Mouse (Mus musculus) liver, postnatal 0 days (tissue): ENCODE results near the gene Zcchc24. TPM values are rescaled to one million over a fixed set of nuclear protein-coding genes. Genes with fewer than 3 reads are reported as not detected.
A peak's percentile ranks its signal among the peaks of the same experiment; 100 is the strongest.

Source experiments
- ATAC-seq: fragments of 200-750 bp; cut with Nextera tagmentation; 2 replicates; pipeline ENCODE4 v1.8.0; 2017; ENCODE audit warnings: mild to moderate bottlenecking, moderate library complexity
- DNase-seq: peaks from one replicate; pipeline ENCODE4 v3.0.0-alpha.2; 2016
- H3K27ac ChIP-seq: fragments of 300-500 bp; sonication (generic); 2 replicates; pipeline ENCODE4 v1.5.1; 2014; ENCODE audit warnings: antibody characterized with exemption, moderate library complexity, mild to moderate bottlenecking, low read depth
- H3K27me3 ChIP-seq: fragments of 300-500 bp; sonication (generic); 2 replicates; pipeline ENCODE4 v1.6.1; 2014; ENCODE audit warnings: low read length, control low read depth, mixed read lengths; ENCODE audit not compliant: insufficient read depth
- H3K36me3 ChIP-seq: fragments of 300-500 bp; sonication (generic); replicated peaks from 2 replicates; pipeline ENCODE4 v1.6.1; 2014; ENCODE audit warnings: mild to moderate bottlenecking, control low read depth, low read length, moderate library complexity, mixed read lengths; ENCODE audit not compliant: insufficient read depth
- H3K4me1 ChIP-seq: fragments of 300-500 bp; sonication (generic); 2 replicates; pipeline ENCODE4 v1.6.1; 2014; ENCODE audit warnings: antibody characterized with exemption, mild to moderate bottlenecking, control low read depth; ENCODE audit not compliant: insufficient read depth
- H3K4me2 ChIP-seq: fragments of 300-500 bp; sonication (generic); 2 replicates; pipeline ENCODE4 v1.6.1; 2014; ENCODE audit warnings: low read depth, mild to moderate bottlenecking, low read length, moderate library complexity, mixed read lengths
- H3K4me3 ChIP-seq: fragments of 300-500 bp; sonication (generic); 2 replicates; pipeline ENCODE4 v1.5.1; 2014; ENCODE audit warnings: low read depth, low read length
- H3K9ac ChIP-seq: fragments of 300-500 bp; sonication (generic); replicated peaks from 2 replicates; pipeline ENCODE4 v1.6.1; 2014; ENCODE audit warnings: mild to moderate bottlenecking, moderate library complexity
- H3K9me3 ChIP-seq: fragments of 300-500 bp; sonication (generic); 2 replicates; pipeline ENCODE4 v1.6.1; 2016; ENCODE audit warnings: mild to moderate bottlenecking, control low read depth, low read length, mixed read lengths
- CTCF ChIP-seq: sonication (generic); IDR thresholded peaks from 2 replicates; pipeline ENCODE4 v1.5.1; 2016; ENCODE audit warnings: antibody characterized with exemption, low read depth
- EP300 ChIP-seq: IDR thresholded peaks from 2 replicates; pipeline ENCODE4 v1.6.1; 2016; ENCODE audit warnings: antibody characterized with exemption, low read depth, mild to moderate bottlenecking
- WGBS: fragments of 180-500 bp; shearing (Covaris S2); extraction: QIAGEN DNeasy Blood & Tissue Kit; methylation state at CpG from one replicate; pipeline ENCODE4 v1.1.7; 2014; ENCODE audit not compliant: insufficient replicate concordance; 5-methylcytosine and 5-hydroxymethylcytosine counted together
- polyA plus RNA-seq: library from polyadenylated mRNA; unstranded; fragments of >200 nt; fragmentation: Nextera tagmentation; extraction: Ambion mirVana; gene quantifications from 2 replicates; pipeline ENCODE4 v1.2.1, GENCODE M21; 2015

Gene Zcchc24
- polyA plus RNA-seq, 1 experiment from 2014 or later, result 13.8 TPM

GRCm38 (mm10) chr14:25769626-25770306 is 927 bp upstream of the Zcchc24 start:
- H3K4me2 ChIP-seq, result no peak overlapping the region

GRCm38 (mm10) chr14:25768261-25768893 is 462 bp downstream of the Zcchc24 start:
- no peaks in the 10 kb centered on the region for H3K27me3 ChIP-seq
- H3K4me3 ChIP-seq, result peak overlapping the region; percentile 75
- TF ChIP-seq CTCF (no peak), EP300 (no peak)
- peak overlapping the region; percentile 82 for H3K9ac ChIP-seq
- peak overlapping the region; percentile 93 for H3K27ac ChIP-seq
- under 1% methylated on average over 49 of the region's 50 CpGs for WGBS
- no peaks in the 10 kb centered on the region for H3K9me3 ChIP-seq
- DNase-seq (peak; percentile 56), ATAC-seq (peak; percentile 28)
- H3K36me3 ChIP-seq, result no peaks in the 10 kb centered on the region
- peaks cover 22% of the 10 kb centered on the region for H3K4me1 ChIP-seq
- peak overlapping the region; percentile 84 for H3K4me2 ChIP-seq

More at GRCm38 (mm10) chr14:25769626-25770306, 927 bp upstream of the Zcchc24 start:
- WGBS, result 36% methylated on average over 6 of the region's 8 CpGs
- no peaks in the 10 kb centered on the region for H3K27me3 ChIP-seq
- no peak overlapping the region for H3K27ac ChIP-seq
- ATAC-seq (no peak), DNase-seq (no peak)
- TF ChIP-seq CTCF (no peak), EP300 (no peak)
- H3K9me3 ChIP-seq, result no peaks in the 10 kb centered on the region
- no peak overlapping the region for H3K9ac ChIP-seq
- H3K4me3 ChIP-seq, result no peak overlapping the region
- peaks cover 33% of the 10 kb centered on the region for H3K4me1 ChIP-seq
- no peaks in the 10 kb centered on the region for H3K36me3 ChIP-seq

- peak overlapping the region; percentile 75 for H3K4me3 ChIP-seq
- WGBS, result 6% methylated on average over 6 of the region's 6 CpGs
- no peaks in the 10 kb centered on the region for H3K36me3 ChIP-seq
- peak overlapping the region; percentile 84 for H3K4me2 ChIP-seq
- H3K4me1 ChIP-seq, result peaks cover 20% of the 10 kb centered on the region
- peak; percentile 81 for ATAC-seq
- no peaks in the 10 kb centered on the region for H3K27me3 ChIP-seq
- peak overlapping the region; percentile 93 for H3K27ac ChIP-seq
- peak overlapping the region; percentile 82 for H3K9ac ChIP-seq
- no peaks in the 10 kb centered on the region for H3K9me3 ChIP-seq
- DNase-seq, result peak; percentile 65
- TF ChIP-seq EP300 (no peak), CTCF (no peak)
Measured at GRCm38 (mm10) chr14:25767725-25768203, 1.1 kb downstream of the Zcchc24 start.

GRCm38 (mm10) chr14:25766441-25766840 is 2.4 kb downstream of the Zcchc24 start:
- Histone ChIP-seq H3K4me2 (peak overlapping the region; percentile 84), H3K9me3 (no peaks in the 10 kb centered on the region), H3K27ac (peak overlapping the region; percentile 93; the same call in 1 of the 2 replicates), H3K36me3 (no peaks in the 10 kb centered on the region), H3K4me3 (peak overlapping the region; percentile 75), H3K4me1 (peaks cover 20% of the 10 kb centered on the region), H3K27me3 (no peaks in the 10 kb centered on the region), H3K9ac (peak overlapping the region; percentile 34; the same call in 1 of the 2 replicates)
- ATAC-seq, result no peak
- no peak for TF ChIP-seq CTCF
- no peak for TF ChIP-seq EP300
- WGBS, result 74% methylated on average over 4 of the region's 4 CpGs
- DNase-seq, result no peak

GRCm38 (mm10) chr14:25765921-25766320 is 2.9 kb downstream of the Zcchc24 start:
- Histone ChIP-seq H3K4me3 (no peak overlapping the region), H3K27ac (peak overlapping the region; percentile 93; the same call in 1 of the 2 replicates), H3K27me3 (no peaks in the 10 kb centered on the region), H3K9me3 (no peaks in the 10 kb centered on the region), H3K9ac (peak overlapping the region; percentile 34; the same call in 1 of the 2 replicates), H3K4me2 (peak overlapping the region; percentile 84), H3K4me1 (peaks cover 20% of the 10 kb centered on the region), H3K36me3 (no peaks in the 10 kb centered on the region)
- TF ChIP-seq EP300, result no peak
- TF ChIP-seq CTCF, result no peak
- no peak for DNase-seq
- ATAC-seq, result no peak
- 53% methylated on average over 8 of the region's 8 CpGs for WGBS

GRCm38 (mm10) chr14:25765146-25765545 is 3.7 kb downstream of the Zcchc24 start:
- ATAC-seq (no peak), DNase-seq (no peak)
- WGBS, result 83% methylated on average over 12 of the region's 12 CpGs
- Histone ChIP-seq H3K4me3 (no peak overlapping the region), H3K9ac (no peak overlapping the region), H3K27me3 (no peaks in the 10 kb centered on the region), H3K4me2 (no peak overlapping the region), H3K9me3 (no peaks in the 10 kb centered on the region), H3K36me3 (no peaks in the 10 kb centered on the region), H3K4me1 (peaks cover 20% of the 10 kb centered on the region), H3K27ac (no peak overlapping the region)
- TF ChIP-seq EP300, result no peak
- TF ChIP-seq CTCF, result no peak
